Mouse (Mus musculus) lung, adult 18-20 months (tissue): ENCODE measurements around the gene Tectb.
"Not testable (repeated sequence)": the region's sequence is repeated elsewhere in the genome, so short reads cannot be mapped to it uniquely, and the experiment has no call there.

Source experiments
- DNase-seq, 2 experiments: peaks; one replicate each; pipeline ENCODE4 v3.0.0; 2022; ENCODE audit warnings: mixed read lengths in 2 of 2

Tectb gene

DNA sequence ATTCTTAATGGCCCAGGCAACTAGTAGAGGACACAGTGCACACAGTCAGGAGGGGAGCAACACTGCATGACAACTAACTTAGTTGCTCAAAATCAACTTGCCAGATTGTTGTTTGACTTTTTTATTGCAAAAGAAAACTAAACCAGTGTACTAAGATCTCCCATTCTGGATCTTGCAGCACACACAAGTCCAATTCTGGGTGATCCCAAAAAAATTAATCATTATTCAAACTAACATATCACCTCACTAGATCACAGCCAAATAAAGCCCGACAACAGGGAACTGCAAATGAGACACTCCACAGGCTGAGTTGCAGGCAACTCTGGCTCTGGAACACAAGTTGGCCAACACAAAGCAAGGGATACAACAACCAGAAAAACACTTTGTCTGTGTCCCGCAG lies 13.8 kb upstream of the Tectb start:
- DNase-seq = no peak

DNA sequence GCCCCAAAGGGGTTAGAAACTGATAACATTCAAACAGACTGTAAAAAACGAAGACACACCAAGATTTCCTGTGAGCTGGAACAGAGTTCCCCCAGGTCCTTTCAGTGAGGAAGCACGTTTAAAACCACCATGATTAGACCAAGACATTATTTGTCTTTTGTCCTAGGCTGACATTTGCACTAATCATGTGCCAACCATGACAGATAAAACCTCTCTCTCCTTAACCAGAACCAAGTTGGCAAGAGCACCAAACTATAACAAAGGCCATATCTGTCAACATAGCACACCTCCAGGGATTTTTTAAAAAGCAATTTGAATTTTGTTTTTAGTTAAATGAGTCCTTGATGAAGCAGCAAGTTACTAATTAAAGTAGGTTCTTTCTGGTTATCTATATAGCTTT lies 12.8 kb upstream of the Tectb start:
- DNase-seq = no peak

DNA sequence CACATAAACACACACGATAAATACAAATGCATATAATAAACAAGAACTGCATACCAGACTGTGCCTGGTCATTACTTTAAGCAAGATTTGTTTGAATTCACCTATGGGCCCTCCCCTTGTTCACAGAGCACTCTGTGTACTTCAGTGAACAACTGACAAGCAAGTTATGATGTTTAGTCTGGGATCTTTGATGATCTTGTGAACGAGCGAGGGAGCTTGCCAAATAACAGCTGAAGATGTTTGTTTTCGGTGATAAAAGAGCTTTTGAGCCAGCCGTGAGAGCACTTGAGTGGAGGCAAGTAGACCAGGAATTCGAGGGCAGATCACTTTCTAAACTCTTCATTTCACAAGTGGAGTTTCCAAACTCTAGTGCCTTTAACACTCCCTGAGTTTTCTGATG lies 12.2 kb upstream of the Tectb start:
- DNase-seq = peak; percentile 71 to 81

DNA sequence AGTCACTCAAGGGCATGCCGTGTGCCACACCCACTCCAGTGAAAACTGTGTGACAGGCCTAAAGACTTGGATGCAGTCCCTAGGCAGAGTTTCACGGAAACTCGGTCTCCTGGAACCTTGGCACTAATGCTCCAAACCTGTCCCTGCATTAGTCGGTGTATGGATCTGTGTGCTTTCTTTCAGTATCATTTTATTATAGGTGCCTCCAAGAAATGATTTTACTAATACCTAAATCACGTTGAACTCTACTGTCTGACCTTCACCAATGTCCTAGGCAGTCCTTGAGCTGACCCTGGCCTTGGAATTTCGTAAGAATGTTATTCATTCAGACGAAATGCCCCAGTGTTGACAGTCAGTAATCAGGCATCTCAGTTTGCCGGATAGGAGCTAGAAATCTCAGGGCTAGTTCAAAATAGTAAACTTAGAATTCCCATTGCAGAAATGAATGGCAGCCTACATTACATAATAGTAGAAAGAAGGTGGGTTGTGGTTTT lies 11.2 kb upstream of the Tectb start:
- not testable (repeated sequence) for DNase-seq

DNA sequence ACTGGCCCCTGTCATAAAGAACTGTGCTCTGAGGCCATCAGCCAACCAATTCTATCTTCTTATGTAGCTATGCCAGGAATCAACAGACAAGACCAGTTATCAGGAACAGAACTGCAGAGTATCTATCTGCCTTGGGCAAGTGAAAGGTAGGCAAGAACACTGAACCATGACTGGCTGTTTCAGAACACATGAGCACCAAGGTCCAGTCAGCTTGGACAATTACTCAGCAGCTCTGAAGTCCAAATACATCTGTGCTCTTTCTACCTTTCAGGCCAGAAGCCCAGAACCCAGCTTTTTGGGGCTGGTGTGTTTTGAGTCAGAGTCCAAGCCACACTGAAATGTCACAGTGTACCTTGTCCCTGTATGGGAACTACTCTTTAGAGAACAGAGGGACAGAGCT lies 10.1 kb upstream of the Tectb start:
- DNase-seq = no peak

- DNase-seq = no peak
These were observed 8.9 kb upstream of the Tectb start for GRCm38 (mm10) chr19:55171585-55171984.

DNA sequence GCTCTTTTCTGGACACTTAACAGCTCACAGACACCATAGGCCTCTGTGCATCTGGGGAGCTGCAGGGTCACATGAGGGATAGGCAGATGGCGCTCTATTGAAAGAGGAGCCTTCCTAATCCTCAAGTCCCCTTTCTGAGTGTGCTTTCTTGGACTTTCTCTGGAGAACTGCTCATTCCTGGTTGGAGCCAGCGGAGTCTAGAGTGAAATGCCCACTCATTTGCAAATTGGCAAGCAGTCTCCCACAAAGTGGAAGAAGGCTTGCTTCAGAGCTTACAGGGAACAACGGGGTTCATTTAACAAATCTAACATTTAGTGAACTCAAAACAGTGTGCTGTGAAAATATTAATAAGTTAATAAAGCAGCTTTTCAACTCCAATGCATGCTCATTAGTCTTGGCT lies 3.4 kb upstream of the Tectb start:
- no peak for DNase-seq

DNA sequence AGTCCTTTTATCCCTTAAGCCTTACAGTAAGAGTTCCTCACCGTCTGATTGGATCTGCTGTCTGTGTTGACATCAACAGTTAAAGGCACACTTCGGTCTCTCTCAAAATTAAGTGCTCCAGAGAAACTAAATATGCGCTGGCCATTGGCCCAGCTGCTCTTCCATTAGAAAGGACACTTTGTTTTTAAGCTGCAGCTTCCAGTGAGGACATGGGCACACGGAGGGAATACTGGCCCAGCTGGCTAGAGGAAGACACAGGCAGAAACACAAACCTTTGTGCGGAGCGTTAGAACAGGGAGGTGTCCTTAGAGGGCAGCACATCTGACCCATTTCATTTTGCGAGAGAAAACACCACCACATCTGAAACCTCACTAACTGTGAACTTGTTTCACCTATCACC lies 3.9 kb downstream of the Tectb start:
- no peak for DNase-seq

DNA sequence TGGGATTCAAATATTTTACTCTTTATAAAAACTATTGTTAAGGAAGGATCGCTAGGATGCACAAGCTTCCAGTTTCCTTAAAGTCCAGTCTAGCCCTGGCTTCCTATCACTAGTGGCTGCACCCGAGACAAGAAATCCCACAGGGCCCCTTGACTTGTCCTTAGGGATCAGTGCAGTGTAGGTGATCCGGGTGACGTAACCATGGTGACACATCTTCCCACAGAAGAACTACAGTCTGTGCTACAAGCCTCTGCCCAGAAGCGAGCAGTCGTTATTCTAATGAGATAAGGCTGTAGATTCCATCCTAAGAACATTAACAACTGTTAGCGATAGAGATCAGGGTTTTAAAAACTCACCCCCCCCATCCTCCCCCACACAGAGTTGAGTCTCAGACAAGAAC lies 4.5 kb downstream of the Tectb start:
- DNase-seq = no peak

DNA sequence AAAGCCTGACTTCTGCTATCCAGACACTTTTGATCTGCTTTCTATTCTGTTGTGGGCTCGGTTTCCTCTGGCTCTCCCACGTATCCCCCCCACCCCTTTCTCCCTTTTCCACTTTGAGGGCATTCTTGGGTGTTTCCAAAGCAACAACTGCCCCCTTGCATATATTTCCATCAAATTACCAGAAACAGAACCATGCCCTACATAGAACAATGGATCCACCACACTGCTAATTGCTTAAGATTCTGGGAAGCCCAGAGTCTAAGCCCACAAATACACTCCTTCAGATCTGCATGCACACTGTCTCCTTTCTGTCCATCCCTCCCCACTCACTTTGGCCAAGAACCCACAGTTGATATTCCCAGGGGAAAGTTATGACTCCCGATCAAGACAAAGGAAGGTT lies 5.1 kb downstream of the Tectb start:
- DNase-seq = no peak

- peak; percentile 27 to 46 for DNase-seq
These were observed 9.5 kb downstream of the Tectb start for GRCm38 (mm10) chr19:55190065-55190464.

DNA sequence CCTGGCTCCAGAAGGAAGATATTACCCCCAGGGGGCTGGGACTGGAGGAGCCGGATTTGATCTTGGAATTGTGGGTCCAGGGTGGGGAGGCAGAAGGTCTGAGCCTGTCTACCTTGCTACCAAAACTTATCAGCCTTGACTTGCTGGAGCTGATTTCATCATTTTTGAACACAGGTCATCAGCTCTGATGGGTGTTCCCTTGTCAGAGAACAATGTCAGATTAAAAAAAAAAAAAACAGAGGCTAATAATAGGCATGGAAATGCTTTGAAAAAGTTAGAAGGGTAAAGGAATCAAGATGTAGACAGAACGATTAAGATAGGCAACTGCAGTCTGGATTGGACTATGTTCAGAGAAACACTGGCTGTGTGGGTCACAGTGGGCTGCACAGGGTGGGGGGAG lies 11.1 kb downstream of the Tectb start:
- DNase-seq = no peak

DNA sequence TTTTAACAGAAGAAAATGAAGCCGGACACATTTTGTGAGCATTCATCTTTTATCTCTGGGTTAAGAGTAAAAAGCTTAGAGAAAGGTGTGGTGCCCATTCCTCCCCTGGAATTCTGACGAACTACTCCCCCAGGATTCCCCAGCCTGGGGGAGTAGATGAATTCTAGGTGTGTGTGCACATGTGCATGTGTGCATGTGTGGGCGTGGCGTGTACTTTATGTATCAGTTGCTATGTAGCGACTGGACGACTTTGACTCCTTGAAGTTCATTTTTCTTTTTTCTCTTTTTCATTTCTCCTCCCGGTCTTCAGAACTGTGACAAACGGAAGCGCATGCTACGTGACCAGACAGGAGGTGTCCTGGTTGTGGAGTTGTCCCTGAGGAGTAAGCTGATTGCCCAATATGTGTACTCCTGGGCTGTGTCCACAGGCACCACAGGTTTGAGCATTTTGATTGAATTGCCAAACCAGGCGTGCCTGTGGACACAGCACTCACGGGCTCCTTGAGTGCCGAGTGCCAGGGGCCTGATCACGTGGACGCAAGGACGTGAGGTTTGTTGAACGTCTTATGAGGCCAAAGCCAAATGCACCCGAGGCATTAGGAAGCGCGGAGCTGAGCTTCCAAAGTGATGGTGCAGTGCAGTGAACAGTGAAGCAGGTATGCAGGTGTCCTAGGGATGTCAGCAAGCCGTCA lies 11.9 kb downstream of the Tectb start:
- peak; percentile 90 to 94 for DNase-seq

DNA sequence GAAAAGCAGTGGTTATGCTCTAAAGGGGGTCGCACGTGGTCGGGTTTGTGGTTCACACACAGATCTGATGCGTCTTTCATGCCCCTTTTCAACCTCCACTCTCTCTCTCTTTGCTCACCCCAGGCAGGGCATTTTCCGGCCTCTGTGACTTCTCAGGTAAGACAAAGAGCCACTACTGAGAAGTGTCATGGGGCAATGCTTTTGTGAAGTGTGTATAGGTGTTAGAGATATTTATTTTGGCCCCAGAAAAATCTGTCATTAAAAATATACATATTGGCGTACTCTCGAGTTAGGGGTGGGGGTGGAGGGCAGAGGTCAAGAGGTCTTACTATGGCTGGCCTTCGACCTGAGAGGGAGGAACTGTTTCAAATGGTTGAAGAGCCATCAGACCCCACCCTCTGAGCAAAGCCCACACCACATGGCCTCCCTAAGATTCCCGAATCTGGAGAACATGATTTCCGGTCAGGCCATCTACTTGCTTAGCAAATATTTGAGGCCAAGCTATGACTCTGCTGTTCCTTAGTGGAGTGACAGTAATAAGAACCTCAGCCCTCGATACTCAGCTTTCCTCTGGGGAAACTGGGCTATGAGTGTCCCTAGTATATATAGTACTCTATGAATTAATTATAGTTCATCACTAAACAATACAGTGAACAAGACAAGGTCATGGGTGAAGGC lies 13.3 kb downstream of the Tectb start:
- peak; percentile 63 to 77 for DNase-seq

DNA sequence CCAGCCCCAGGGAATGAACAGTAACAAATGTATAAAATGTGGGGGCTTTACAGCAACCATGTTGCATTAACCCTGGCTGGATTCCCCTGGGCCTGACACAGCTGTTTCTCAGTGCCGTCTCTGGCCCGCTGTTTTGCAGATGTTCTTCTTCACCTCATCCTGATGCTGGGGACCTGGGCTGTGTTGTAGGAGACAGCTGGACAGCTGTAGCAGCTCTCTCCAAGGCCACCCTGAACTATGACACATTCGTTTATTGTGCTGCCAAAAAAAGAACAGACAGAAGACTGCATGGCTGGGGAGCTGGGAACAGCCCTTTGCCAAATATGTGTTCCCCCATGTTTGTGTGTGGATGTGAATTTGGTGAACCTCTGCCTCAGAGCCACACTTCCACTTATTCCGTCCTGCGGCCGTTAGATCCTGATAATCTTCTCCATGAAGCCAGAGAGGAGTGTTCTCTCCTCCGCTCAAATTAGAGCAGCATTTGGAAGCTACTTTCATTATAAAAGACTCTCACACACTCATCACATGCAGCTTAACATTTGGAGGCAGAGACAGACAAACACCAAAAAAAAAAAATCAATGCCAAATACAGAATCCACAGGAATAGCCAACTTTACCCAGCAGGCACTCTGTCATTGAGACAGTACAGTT lies 14.1 kb downstream of the Tectb start:
- DNase-seq = peak in 1 of 2 experiments; percentile 28

GRCm38 (mm10) chr19:55195574-55195973 lies 15.0 kb downstream of the Tectb start:
- no peak for DNase-seq

DNA sequence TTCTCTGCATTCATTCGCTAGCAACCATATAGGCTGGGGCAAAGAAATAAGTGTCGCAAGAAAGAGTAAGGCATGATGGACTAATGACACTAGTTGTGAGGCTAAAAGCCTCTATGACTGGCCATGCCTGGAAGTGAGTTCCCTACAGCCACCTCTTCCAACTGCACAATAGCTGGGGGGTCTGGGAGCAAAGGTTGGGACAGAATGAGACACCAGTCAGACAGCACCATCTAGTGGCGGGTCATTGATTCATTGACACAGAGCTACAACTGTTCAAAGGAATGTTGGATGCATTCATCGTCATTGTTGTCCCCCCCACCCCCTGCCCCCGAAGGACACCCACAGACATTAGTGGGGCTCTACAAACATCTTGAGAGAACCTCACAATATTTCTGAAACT lies 17.8 kb downstream of the Tectb start:
- peak; percentile 35 to 71 for DNase-seq

DNA sequence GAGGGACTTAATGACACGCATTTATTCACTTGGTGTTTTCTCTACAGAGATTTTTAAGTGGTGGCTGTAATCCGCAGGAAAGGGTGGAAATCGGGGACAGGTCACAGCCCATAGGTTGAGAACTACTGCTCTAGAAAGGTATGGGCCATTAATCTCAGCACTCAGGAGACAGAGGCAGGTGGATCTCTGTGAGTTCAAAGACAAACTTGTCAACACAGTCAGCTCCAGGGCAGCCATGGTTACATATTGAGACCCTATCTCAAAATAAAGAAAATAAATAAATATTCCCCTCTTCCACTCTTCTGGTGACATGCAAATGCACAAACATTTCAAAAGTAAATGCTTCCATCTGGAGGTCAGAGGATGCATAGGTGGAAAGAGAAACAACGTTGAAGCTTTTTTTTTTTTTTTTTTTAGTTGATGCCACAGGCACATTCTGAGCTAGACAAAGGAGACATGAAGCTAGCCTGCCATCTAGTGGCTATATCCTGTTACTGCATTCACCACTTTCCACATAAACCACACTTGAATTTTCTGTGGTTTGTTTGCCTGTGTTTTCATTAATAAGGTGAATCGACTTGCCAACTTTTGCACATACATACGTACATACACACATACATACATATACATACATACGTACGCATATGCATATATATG lies 26.1 kb downstream of the Tectb start:
- DNase-seq = no peak

DNA sequence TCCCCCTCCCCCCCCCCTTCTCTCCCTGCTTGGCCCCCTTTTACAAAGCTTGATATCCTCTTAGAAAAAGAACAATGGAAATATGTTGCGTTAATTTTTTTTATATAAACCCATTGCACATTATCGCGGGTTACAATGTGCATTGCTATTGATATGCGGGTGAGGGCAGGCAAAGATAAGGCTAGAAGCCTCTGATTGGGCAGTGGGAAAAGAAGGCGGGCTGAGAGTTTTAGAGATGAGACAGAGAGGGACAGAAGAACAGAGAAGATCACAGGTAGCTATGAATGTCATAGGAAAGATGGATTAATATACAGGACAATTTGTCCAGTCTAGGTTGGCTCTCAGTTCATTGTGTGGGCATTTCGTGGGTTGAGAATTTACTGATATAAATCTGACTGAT lies 26.7 kb downstream of the Tectb start:
- DNase-seq = no peak

DNA sequence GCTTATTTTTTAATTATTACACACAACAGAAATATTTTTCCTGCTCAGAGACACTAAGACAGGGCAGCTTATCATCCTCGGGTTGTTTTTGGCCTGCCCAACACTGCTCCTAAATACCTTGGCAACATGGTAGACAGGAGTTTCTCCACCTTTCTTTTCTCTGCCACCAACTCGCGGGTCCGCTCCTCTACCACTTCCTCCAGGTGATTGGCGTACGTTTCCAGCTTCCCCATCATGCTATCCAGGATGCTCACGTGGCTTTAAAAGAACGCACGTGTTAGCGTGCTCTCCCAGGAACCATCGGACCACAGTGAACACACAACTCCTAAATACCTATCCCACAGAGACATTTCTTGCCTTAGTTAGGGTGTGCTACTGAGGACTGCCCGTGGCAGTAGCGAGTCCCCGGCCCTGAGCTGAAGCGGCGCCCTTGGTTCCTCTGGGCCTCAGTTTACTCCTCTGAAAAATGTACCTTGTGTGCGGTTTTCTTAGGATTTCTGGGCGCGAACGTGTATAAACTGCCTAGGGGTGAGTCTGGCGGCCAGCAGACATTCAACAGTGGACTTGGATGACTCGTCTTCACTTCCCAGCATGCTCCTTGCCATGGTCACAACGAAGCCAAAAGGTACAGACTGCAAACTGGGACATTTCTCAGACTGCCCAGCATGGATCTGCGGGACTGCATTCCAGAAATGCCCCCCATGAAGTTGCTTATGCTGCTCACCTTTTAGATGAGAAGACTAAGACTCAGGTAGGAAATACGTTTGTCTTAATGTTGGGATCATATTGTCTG lies 27.4 kb downstream of the Tectb start:
- no peak for DNase-seq

DNA sequence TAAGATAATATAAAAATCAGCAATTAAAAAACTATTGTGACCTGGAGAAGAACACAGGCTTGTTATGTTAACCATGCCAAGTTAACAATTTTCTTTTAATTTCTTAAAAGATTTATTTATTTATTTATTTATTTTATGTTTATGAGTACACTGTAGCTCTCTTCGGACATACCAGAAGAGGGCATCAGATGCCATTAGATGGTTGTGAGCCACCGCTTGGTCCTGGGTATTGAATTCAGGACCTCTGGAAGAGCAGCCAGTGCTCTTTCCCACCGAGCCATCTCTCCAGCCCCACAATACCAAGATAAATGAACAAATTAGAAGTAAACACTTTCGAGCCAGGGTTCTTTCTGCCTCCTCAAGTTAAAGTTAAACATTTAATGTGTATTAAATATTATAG lies 28.1 kb downstream of the Tectb start:
- no peak for DNase-seq

- DNase-seq = no peak
These were observed 28.6 kb downstream of the Tectb start for GRCm38 (mm10) chr19:55209084-55209483.

- no peak for DNase-seq
These were observed 31.2 kb downstream of the Tectb start for GRCm38 (mm10) chr19:55211698-55212097.
